Mouse (Mus musculus) layer of hippocampus, adult 6 months (tissue): ENCODE data around the gene H2afb1. TPM values are rescaled to one million over a fixed set of nuclear protein-coding genes. Genes with fewer than 3 reads are reported as not detected.

Experiments
- long read RNA-seq, 2 experiments: library from polyadenylated mRNA; unstranded; transcript quantifications; one replicate each; pipeline ENCODE4 v2.0.0; 2019 to 2020
- polyA plus RNA-seq: library from polyadenylated mRNA; unstranded; fragments of <200 nt; fragmentation: Nextera tagmentation; gene quantifications from 2 replicates; pipeline ENCODE4 v1.2.3, GENCODE M21; 2021

Gene H2afb1
- not detected in 2 replicates for polyA plus RNA-seq
- long read RNA-seq, experiment 1 = 0 reads
- long read RNA-seq, experiment 2 = 0 reads

DNA sequence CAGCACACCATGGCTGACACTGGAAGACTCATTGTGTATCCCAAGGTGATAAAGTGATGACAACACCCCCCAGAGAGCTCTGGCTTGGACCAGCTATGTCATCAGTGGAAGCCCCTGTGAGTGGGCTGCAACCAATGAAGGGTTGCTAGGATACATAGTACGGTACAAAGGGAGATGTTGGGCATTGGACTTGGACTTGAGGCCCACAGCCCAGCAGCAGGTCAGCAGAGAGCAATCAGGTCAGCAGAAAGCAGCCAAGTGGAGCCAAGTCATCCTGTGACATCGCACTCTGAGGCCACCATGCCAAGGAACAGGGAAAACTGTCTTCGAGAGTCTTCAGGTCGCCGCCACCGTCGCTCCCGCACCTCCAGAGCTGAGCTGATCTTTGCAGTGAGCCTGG, at the start of gene H2afb1:
TSS of gene H2afb1 (plus strand) at position 301 of the 400 bp plus-strand sequence.

